Comparison of ENCODE assay signal across 8 mouse cellular contexts in the genomic region with DNA sequence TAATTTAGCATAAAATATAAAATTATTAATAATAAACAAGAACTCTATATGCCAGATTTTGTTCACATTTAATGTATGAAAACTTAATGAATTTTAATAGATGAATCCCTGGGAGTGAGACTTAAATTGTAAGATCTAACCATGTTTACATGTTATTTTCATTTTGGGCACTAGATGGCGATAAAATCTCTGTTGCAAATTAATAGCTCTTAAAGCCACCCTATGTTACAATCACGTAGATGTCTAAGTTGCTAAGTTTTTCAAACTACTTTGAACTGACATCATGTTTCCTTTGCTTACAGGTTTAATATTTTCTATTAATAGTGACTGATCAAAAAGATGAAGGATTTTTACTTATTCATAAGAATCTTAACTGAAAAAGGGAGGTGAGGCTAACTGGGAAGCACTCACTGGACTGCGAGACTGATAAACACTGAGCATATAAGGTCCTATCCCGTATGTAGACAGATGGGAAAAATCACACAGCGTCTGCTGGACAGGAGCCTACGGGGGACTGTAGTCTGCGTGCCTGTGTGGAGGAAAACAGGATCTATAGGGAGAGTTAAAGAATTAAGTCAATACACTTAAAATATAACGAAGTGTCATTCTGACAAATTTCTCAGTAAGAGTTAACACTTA. TPM values are rescaled to one million over a fixed set of nuclear protein-coding genes. Genes with fewer than 3 reads are reported as not detected.
A peak's percentile ranks its signal among the peaks of the same experiment; 100 is the strongest.
DNase-seq lines count a peak whose midpoint lies in the region; ATAC-seq and TF ChIP-seq lines count a peak whose summit lies in the region.

No protein-coding gene starts in this region.

- peak; percentile 96 for TF ChIP-seq RAD21 in CH12.LX (IDR thresholded peaks at IDR 0.05; ENCODE audit: low read depth, low read length)

- H3K4me1 ChIP-seq in heart, embryonic 13.5 days: peaks cover 16% of the 10 kb centered on the region
- peaks cover 11 to 35% of the 10 kb centered on the region in 2 experiments for H3K4me1 ChIP-seq in CH12.LX (ENCODE audit: control insufficient read depth in 1 of 2, insufficient read depth in 2 of 2)
- H3K4me1 ChIP-seq in erythroblast, embryonic 14.5 days (ENCODE audit: control insufficient read depth): peaks cover 71% of the 10 kb centered on the region
- H3K4me1 ChIP-seq in lung, embryonic 16.5 days (replicated peaks; ENCODE audit: control insufficient read depth, insufficient read depth, low read length): no peaks in the 10 kb centered on the region; the same call in 1 of the 2 replicates

- no peak for TF ChIP-seq EP300 in CH12.LX (IDR thresholded peaks at IDR 0.05; ENCODE audit: low read length)

- no peak for ATAC-seq in heart, embryonic 13.5 days (ENCODE audit: extremely low read depth, insufficient number of reproducible peaks, low FRiP score, low TSS enrichment)
- ATAC-seq in lung, embryonic 16.5 days (ENCODE audit: low read depth): peak; percentile 84

- dilution Hi-C loops in CH12.LX (cut with MboI; ENCODE audit: extremely low pct_ligation_motif_present, extremely low pct_unique_long_range_greater_than_20kb, low sequenced_read_pairs): no loop called here

- H3K4me3 ChIP-seq in heart, embryonic 13.5 days: no peak overlapping the region
- H3K4me3 ChIP-seq in CH12.LX (replicated peaks in 1 of 3; ENCODE audit: low read depth in 2 of 3, low read length in 2 of 3, poor library complexity in 1 of 3): no peak overlapping the region
- H3K4me3 ChIP-seq in erythroblast, embryonic 14.5 days (replicated peaks): peak overlapping the region; percentile 14
- no peak overlapping the region for H3K4me3 ChIP-seq in lung, embryonic 16.5 days (ENCODE audit: low read length)

- H3K27me3 ChIP-seq in heart, embryonic 13.5 days (replicated peaks): no peaks in the 10 kb centered on the region
- no peaks in the 10 kb centered on the region for H3K27me3 ChIP-seq in CH12.LX (replicated peaks)
- H3K27me3 ChIP-seq in erythroblast, embryonic 14.5 days (ENCODE audit: control insufficient read depth): no peaks in the 10 kb centered on the region
- H3K27me3 ChIP-seq in lung, embryonic 16.5 days (ENCODE audit: control insufficient read depth, insufficient read depth, low read depth, low read length): no peaks in the 10 kb centered on the region

- intact Hi-C loops in heart, postnatal 14 days (cut with DNase I): loop anchor here (1.0 to 10.0 kb wide), 3 partner anchors 220 to 373 kb away; no protein-coding TSS in a partner anchor

- peak overlapping the region; percentile 30; the same call in 1 of the 2 replicates for H3K4me2 ChIP-seq in heart, embryonic 13.5 days
- no peak overlapping the region for H3K4me2 ChIP-seq in CH12.LX (ENCODE audit: insufficient read depth, low read depth, poor library complexity, severe bottlenecking)
- H3K4me2 ChIP-seq in lung, embryonic 16.5 days (ENCODE audit: low read depth, low read length): no peak overlapping the region

- in situ Hi-C loops in CH12.LX (cut with MboI; ENCODE audit: low pct_ligation_motif_present, low pct_unique_long_range_greater_than_20kb, low sequenced_read_pairs): loop anchor here (5.0 to 25.0 kb wide), 4 partner anchors 188 to 490 kb away; no protein-coding TSS in a partner anchor

- no peaks in the 10 kb centered on the region for H3K36me3 ChIP-seq in heart, embryonic 13.5 days
- H3K36me3 ChIP-seq in CH12.LX (replicated peaks in 1 of 2; ENCODE audit: control insufficient read depth in 1 of 2, insufficient read depth in 1 of 2, low read length in 1 of 2): no peaks in the 10 kb centered on the region
- peaks cover 6% of the 10 kb centered on the region for H3K36me3 ChIP-seq in erythroblast, embryonic 14.5 days (ENCODE audit: control insufficient read depth)
- H3K36me3 ChIP-seq in lung, embryonic 16.5 days (ENCODE audit: control insufficient read depth, insufficient read depth, low read length): no peaks in the 10 kb centered on the region

- H3K9me3 ChIP-seq in heart, embryonic 13.5 days: no peaks in the 10 kb centered on the region
- H3K9me3 ChIP-seq in CH12.LX (replicated peaks; ENCODE audit: low read length): no peaks in the 10 kb centered on the region
- no peaks in the 10 kb centered on the region for H3K9me3 ChIP-seq in erythroblast, embryonic 14.5 days (ENCODE audit: control insufficient read depth, low read length)
- H3K9me3 ChIP-seq in lung, embryonic 16.5 days (ENCODE audit: control insufficient read depth, low read length): no peaks in the 10 kb centered on the region

- 33% methylated on average over 8 of the region's 8 CpGs for WGBS in heart, embryonic 13.5 days
- 19% methylated on average over 8 of the region's 8 CpGs for WGBS in lung, embryonic 16.5 days

- H3K9ac ChIP-seq in heart, embryonic 13.5 days: no peak overlapping the region
- H3K9ac ChIP-seq in CH12.LX (ENCODE audit: insufficient read depth, low read depth): no peak overlapping the region
- H3K9ac ChIP-seq in lung, embryonic 16.5 days (ENCODE audit: low read length): no peak overlapping the region

- H3K79me2 ChIP-seq in CH12.LX (replicated peaks; ENCODE audit: control insufficient read depth, extremely low read depth, insufficient read depth, poor library complexity, severe bottlenecking): no peaks in the 10 kb centered on the region

- DNase-seq in heart, postnatal 14 days: no peak
- peak; percentile 55 for DNase-seq in CH12.LX (ENCODE audit: extremely low read depth)
- no peak for DNase-seq in urinary bladder, postnatal 25 days (ENCODE audit: low spot score)
- DNase-seq in cerebellum, adult 8-10 months: no peak
- no peak for DNase-seq in gastrocnemius, postnatal 10 days

- no peak for TF ChIP-seq POLR2A in CH12.LX (IDR thresholded peaks at IDR 0.05; ENCODE audit: low read depth, low read length)

- H3K27ac ChIP-seq in heart, embryonic 13.5 days (replicated peaks): no peak overlapping the region
- H3K27ac ChIP-seq in CH12.LX (ENCODE audit: insufficient read depth, low read depth): no peak overlapping the region
- H3K27ac ChIP-seq in lung, embryonic 16.5 days (ENCODE audit: low read length): no peak overlapping the region; the same call in 1 of the 2 replicates

- peak in 1 of 2 experiments; percentile 79; a peak in 2 of 4 replicates for TF ChIP-seq CTCF in CH12.LX (conservative IDR thresholded peaks at IDR 0.05 in 1 of 2, IDR thresholded peaks at IDR 0.05 in 1 of 2; ENCODE audit: low read depth in 2 of 2, low read length in 2 of 2)

TF ChIP-seq in CH12.LX, 34 proteins besides CTCF, POLR2A, EP300 and RAD21:
- TF ChIP-seq MAZ (IDR thresholded peaks at IDR 0.05; ENCODE audit: low read depth, low read length) (no peak), RCOR1 (conservative IDR thresholded peaks at IDR 0.05; ENCODE audit: low read depth, low read length) (no peak), JUND (conservative IDR thresholded peaks at IDR 0.05; ENCODE audit: low read depth, low read length) (0 out of 2 replicates have a peak, but pooled peaks have one; percentile 17), ZKSCAN1 (IDR thresholded peaks at IDR 0.05; ENCODE audit: borderline replicate concordance, low read depth, low read length) (no peak), MAFK (IDR thresholded peaks at IDR 0.05; ENCODE audit: insufficient replicate concordance, low read length) (no peak), IRF4 (IDR thresholded peaks at IDR 0.05; ENCODE audit: low read depth, low read length) (no peak), KAT2A (IDR thresholded peaks at IDR 0.05; ENCODE audit: insufficient replicate concordance, low read length) (no peak), ZMIZ1 (IDR thresholded peaks at IDR 0.05; ENCODE audit: low read depth, low read length) (no peak), MAX (IDR thresholded peaks at IDR 0.05; ENCODE audit: low read length) (no peak), USF1 (IDR thresholded peaks at IDR 0.05; ENCODE audit: low read depth, low read length) (no peak), ZNF384 (IDR thresholded peaks at IDR 0.05; ENCODE audit: low read depth, low read length) (no peak), SMC3 (IDR thresholded peaks at IDR 0.05; ENCODE audit: low read depth, low read length) (peak; percentile 89), ZC3H11A (IDR thresholded peaks at IDR 0.05; ENCODE audit: low read depth, low read length) (peak; percentile 93)

RNA-seq across cellular contexts. Expression of gene Car3, which starts 11.2 kb away (rescaled TPM):
- polyA plus RNA-seq in heart, embryonic 13.5 days (2015; fragmentation: Nextera tagmentation; extraction: Ambion mirVana): 6.8 and 7.5 TPM in 2 replicates
- total RNA-seq in heart, postnatal 14 days (2021): 10 to 100 TPM; 32.4 to 97.8 TPM
- total RNA-seq in CH12.LX (2012; rRNA removed) (not detected in 2 replicates), CH12.LX (2014; rRNA removed) (0.31 and 0.97 TPM in 2 replicates)
- polyA plus RNA-seq in CH12.LX (2012; ENCODE audit: insufficient read length, low read depth): 0.27 and 0.72 TPM in 2 replicates
- 0.10 and 0.23 TPM in 2 replicates for polyA plus RNA-seq in erythroblast, embryonic 14.5 days (2012)
- 10.6 and 16.5 TPM in 2 replicates for polyA plus RNA-seq in lung, embryonic 16.5 days (2015; fragmentation: Nextera tagmentation; extraction: Ambion mirVana)
- total RNA-seq in gastrocnemius, postnatal 10 days (2021): 1,000 to 10,000 TPM in 1 of 2 experiments, 100 to 1,000 TPM in 1; 801 to 1,165 TPM

RNA-seq across cellular contexts. Expression of gene Car2, which starts 11.6 kb away (rescaled TPM):
- 130 and 134 TPM in 2 replicates for polyA plus RNA-seq in heart, embryonic 13.5 days (2015; fragmentation: Nextera tagmentation; extraction: Ambion mirVana)
- total RNA-seq in heart, postnatal 14 days (2021): 1 to 10 TPM; 8.0 TPM
- total RNA-seq in CH12.LX (2012; rRNA removed) (not detected in 2 replicates), CH12.LX (2014; rRNA removed) (0.16 TPM in 1 of 2 replicates, not detected in the other)
- not detected in 2 replicates for polyA plus RNA-seq in CH12.LX (2012; ENCODE audit: insufficient read length, low read depth)
- 122 and 268 TPM in 2 replicates for polyA plus RNA-seq in erythroblast, embryonic 14.5 days (2012)
- polyA plus RNA-seq in lung, embryonic 16.5 days (2015; fragmentation: Nextera tagmentation; extraction: Ambion mirVana): 407 and 422 TPM in 2 replicates
- 10 to 100 TPM in 1 of 2 experiments, 1 to 10 TPM in 1; 7.3 to 12.5 TPM for total RNA-seq in gastrocnemius, postnatal 10 days (2021)

Comparison
In these comparisons a context has a peak if more than half of its experiments do, and no peak if none do; other contexts are left out.
1. RNA of gene Car2, which starts 11.6 kb away (polyA plus RNA-seq): 407 to 422 TPM in lung, embryonic 16.5 days, 130 to 134 TPM in heart, embryonic 13.5 days and 122 to 268 TPM in erythroblast, embryonic 14.5 days; not detected in CH12.LX; every median in the first group is over 100 times any median in the second.